ENCODE assay signal across 28 mouse cellular contexts in genomic region chr8:31749974-31750373, GRCm38 (mm10).
DNase-seq lines count a peak whose midpoint lies in the region; ATAC-seq and TF ChIP-seq lines count a peak whose summit lies in the region.
"Had no signal": no experiment of that assay in that cellular context is flagged by ENCODE, and none has a peak within 500 bp of the region (broad histone marks: within the 10 kb centered on the region; RNA-seq: fewer than 3 reads in every experiment).

No protein-coding gene starts in this region.

- no peak for TF ChIP-seq CTCF in liver, postnatal 0 days (IDR thresholded peaks at IDR 0.05; ENCODE audit: low read depth)

- H3K4me2 ChIP-seq in limb, embryonic 14.5 days (replicated peaks; ENCODE audit: low read depth, low read length, severe bottlenecking), result no peak overlapping the region
- no peak overlapping the region for H3K4me2 ChIP-seq in liver, postnatal 0 days (ENCODE audit: low read depth, low read length)
- H3K4me2 ChIP-seq in intestine, embryonic 15.5 days (replicated peaks), result no peak overlapping the region
- H3K4me2 ChIP-seq: forebrain, embryonic 12.5 days; heart, embryonic 15.5 days; hindbrain, embryonic 12.5 days; liver, embryonic 15.5 days; midbrain, embryonic 12.5 days; neural tube, embryonic 13.5 days had no signal

- 49% methylated on average over 2 of the region's 2 CpGs for WGBS in limb, embryonic 14.5 days
- 80% methylated on average over 2 of the region's 2 CpGs for WGBS in limb, embryonic 10.5 days
- WGBS in liver, postnatal 0 days (ENCODE audit: insufficient replicate concordance), result 60% methylated on average over 2 of the region's 2 CpGs
- WGBS in intestine, embryonic 15.5 days, result 62% methylated on average over 2 of the region's 2 CpGs

- no peak for TF ChIP-seq EP300 in liver, postnatal 0 days (IDR thresholded peaks at IDR 0.05; ENCODE audit: low read depth)

- no peak for ATAC-seq in limb, embryonic 14.5 days (ENCODE audit: low FRiP score, low read depth)
- no peak for ATAC-seq in liver, postnatal 0 days
- ATAC-seq in intestine, embryonic 15.5 days, result no peak; the same call in 1 of the 2 replicates
- ATAC-seq: hindbrain, postnatal 0 days had no signal

- H3K9ac ChIP-seq in limb, embryonic 14.5 days (ENCODE audit: low read depth, low read length, severe bottlenecking), result no peak overlapping the region
- no peak overlapping the region for H3K9ac ChIP-seq in liver, postnatal 0 days (replicated peaks)
- no peak overlapping the region for H3K9ac ChIP-seq in intestine, embryonic 15.5 days
- H3K9ac ChIP-seq: forebrain, embryonic 12.5 days; heart, embryonic 15.5 days; hindbrain, embryonic 12.5 days; liver, embryonic 15.5 days; midbrain, embryonic 12.5 days; neural tube, embryonic 13.5 days had no signal

- DNase-seq in limb, embryonic 14.5 days (ENCODE audit: low spot score), result peak; percentile 28
- DNase-seq in limb, embryonic 10.5 days (ENCODE audit: low spot score), result no peak
- peak; percentile 17 for DNase-seq in 3134 (ENCODE audit: extremely low read depth, insufficient read length, low spot score)
- DNase-seq in Muller cell, postnatal 12 days (ENCODE audit: inconsistent ontology term), result peak; percentile 12
- peak; percentile 36 for DNase-seq in fibroblast of lung, adult 2 months (ENCODE audit: low read depth)
- DNase-seq in liver, postnatal 0 days, result no peak
- DNase-seq: adrenal gland, postnatal 14 days; cerebellum, adult 18-20 months; cerebellum, postnatal 10 days; gastrocnemius, postnatal 14 days; heart, adult 11 months; heart, postnatal 36 days; kidney, adult 8-10 months; kidney, postnatal 10 days; layer of hippocampus, adult 9-11 months; lung, postnatal 36 days; right cerebral cortex, postnatal 4 days; thymus, postnatal 4 days had no signal

- H3K36me3 ChIP-seq in limb, embryonic 14.5 days (ENCODE audit: control insufficient read depth, insufficient read depth, low read length), result no peaks in the 10 kb centered on the region
- H3K36me3 ChIP-seq in limb, embryonic 10.5 days, result no peaks in the 10 kb centered on the region
- H3K36me3 ChIP-seq in liver, postnatal 0 days (replicated peaks; ENCODE audit: insufficient read depth, low read length), result no peaks in the 10 kb centered on the region
- H3K36me3 ChIP-seq in intestine, embryonic 15.5 days, result no peaks in the 10 kb centered on the region
- H3K36me3 ChIP-seq: forebrain, embryonic 12.5 days; heart, embryonic 10.5 days; heart, embryonic 15.5 days; hindbrain, embryonic 12.5 days; liver, embryonic 15.5 days; midbrain, embryonic 12.5 days; neural tube, embryonic 13.5 days had no signal

- no peak overlapping the region for H3K27ac ChIP-seq in limb, embryonic 14.5 days (replicated peaks; ENCODE audit: low read depth, low read length)
- no peak overlapping the region for H3K27ac ChIP-seq in limb, embryonic 10.5 days
- no peak overlapping the region for H3K27ac ChIP-seq in liver, postnatal 0 days (ENCODE audit: low read depth)
- no peak overlapping the region for H3K27ac ChIP-seq in intestine, embryonic 15.5 days
- H3K27ac ChIP-seq: forebrain, embryonic 12.5 days; heart, embryonic 10.5 days; heart, embryonic 15.5 days; hindbrain, embryonic 12.5 days; hindbrain, postnatal 0 days; liver, embryonic 15.5 days; midbrain, embryonic 12.5 days; neural tube, embryonic 13.5 days had no signal

- H3K4me3 ChIP-seq in limb, embryonic 14.5 days (replicated peaks; ENCODE audit: low read length), result no peak overlapping the region
- H3K4me3 ChIP-seq in limb, embryonic 10.5 days, result no peak overlapping the region
- no peak overlapping the region for H3K4me3 ChIP-seq in liver, postnatal 0 days (ENCODE audit: low read depth, low read length)
- no peak overlapping the region for H3K4me3 ChIP-seq in intestine, embryonic 15.5 days (replicated peaks)
- H3K4me3 ChIP-seq: forebrain, embryonic 12.5 days; heart, embryonic 10.5 days; heart, embryonic 15.5 days; hindbrain, embryonic 12.5 days; liver, embryonic 15.5 days; midbrain, embryonic 12.5 days; neural tube, embryonic 13.5 days had no signal

- H3K27me3 ChIP-seq in limb, embryonic 14.5 days (ENCODE audit: control insufficient read depth, insufficient read depth, low read length), result no peaks in the 10 kb centered on the region
- H3K27me3 ChIP-seq in limb, embryonic 10.5 days (ENCODE audit: low read depth, poor library complexity, severe bottlenecking), result no peaks in the 10 kb centered on the region
- no peaks in the 10 kb centered on the region for H3K27me3 ChIP-seq in liver, postnatal 0 days (ENCODE audit: insufficient read depth, low read length)
- H3K27me3 ChIP-seq in intestine, embryonic 15.5 days (replicated peaks), result no peaks in the 10 kb centered on the region
- H3K27me3 ChIP-seq: CH12.LX; forebrain, embryonic 12.5 days; heart, embryonic 15.5 days; hindbrain, embryonic 12.5 days; liver, embryonic 15.5 days; midbrain, embryonic 12.5 days; neural tube, embryonic 13.5 days had no signal

- no peaks in the 10 kb centered on the region for H3K4me1 ChIP-seq in limb, embryonic 14.5 days (ENCODE audit: control insufficient read depth, insufficient read depth, low read length)
- peaks cover 7% of the 10 kb centered on the region; the same call in 1 of the 2 replicates for H3K4me1 ChIP-seq in limb, embryonic 10.5 days
- H3K4me1 ChIP-seq in liver, postnatal 0 days (ENCODE audit: insufficient read depth), result no peaks in the 10 kb centered on the region
- H3K4me1 ChIP-seq in intestine, embryonic 15.5 days (replicated peaks), result no peaks in the 10 kb centered on the region
- H3K4me1 ChIP-seq: forebrain, embryonic 12.5 days; heart, embryonic 10.5 days; heart, embryonic 15.5 days; hindbrain, embryonic 12.5 days; liver, embryonic 15.5 days; midbrain, embryonic 12.5 days; neural tube, embryonic 13.5 days had no signal

- H3K9me3 ChIP-seq in limb, embryonic 14.5 days (ENCODE audit: control insufficient read depth, low read length), result no peaks in the 10 kb centered on the region
- no peaks in the 10 kb centered on the region for H3K9me3 ChIP-seq in limb, embryonic 10.5 days (replicated peaks)
- H3K9me3 ChIP-seq in liver, postnatal 0 days (ENCODE audit: low read length), result no peaks in the 10 kb centered on the region
- no peaks in the 10 kb centered on the region for H3K9me3 ChIP-seq in intestine, embryonic 15.5 days
- H3K9me3 ChIP-seq: forebrain, embryonic 12.5 days; heart, embryonic 10.5 days; heart, embryonic 15.5 days; hindbrain, embryonic 12.5 days; liver, embryonic 15.5 days; midbrain, embryonic 12.5 days; neural tube, embryonic 13.5 days had no signal

- no peak for TF ChIP-seq POLR2A in limb, embryonic 14.5 days (IDR thresholded peaks at IDR 0.05; ENCODE audit: borderline replicate concordance, extremely low read depth, insufficient read depth, insufficient read length)

Comparison
In these comparisons a context has a peak if more than half of its experiments do, and no peak if none do; other contexts are left out.
1. DNase-seq: peak in limb, embryonic 14.5 days (single experiment), 3134 (single experiment), Muller cell, postnatal 12 days (single experiment) and fibroblast of lung, adult 2 months (single experiment); none in limb, embryonic 10.5 days (single experiment) and liver, postnatal 0 days (single experiment).